Mouse (Mus musculus) stomach, embryonic 16.5 days (tissue): ENCODE measurements around the gene A830018L16Rik. TPM values are rescaled to one million over a fixed set of nuclear protein-coding genes. Genes with fewer than 3 reads are reported as not detected.
A peak's percentile ranks its signal among the peaks of the same experiment; 100 is the strongest.
"Not testable (repeated sequence)": the region's sequence is repeated elsewhere in the genome, so short reads cannot be mapped to it uniquely, and the experiment has no call there.

Source experiments
- ATAC-seq: fragments of 200-750 bp; cut with Nextera tagmentation; 2 replicates; pipeline ENCODE4 v1.8.0; 2017; ENCODE audit warnings: moderate number of reproducible peaks, moderate TSS enrichment; ENCODE audit not compliant: insufficient read depth, low FRiP score
- H3K27ac ChIP-seq: fragments of 300-500 bp; sonication (generic); 2 replicates; pipeline ENCODE4 v1.5.1; 2014; ENCODE audit warnings: low read length
- H3K27me3 ChIP-seq: fragments of 300-500 bp; sonication (generic); 2 replicates; pipeline ENCODE4 v1.6.1; 2014; ENCODE audit warnings: low read length, control low read depth, mixed read lengths; ENCODE audit not compliant: control insufficient read depth, insufficient read depth
- H3K36me3 ChIP-seq: fragments of 300-500 bp; sonication (generic); 2 replicates; pipeline ENCODE4 v1.6.1; 2014; ENCODE audit warnings: low read length; ENCODE audit not compliant: control insufficient read depth, insufficient read depth
- H3K4me1 ChIP-seq: fragments of 300-500 bp; sonication (generic); 2 replicates; pipeline ENCODE4 v1.6.1; 2014; ENCODE audit warnings: low read length, control low read depth, mixed read lengths; ENCODE audit not compliant: control insufficient read depth, insufficient read depth
- H3K4me2 ChIP-seq: fragments of 300-500 bp; sonication (generic); 2 replicates; pipeline ENCODE4 v1.6.1; 2014; ENCODE audit warnings: low read depth, low read length, mixed read lengths
- H3K4me3 ChIP-seq: fragments of 300-500 bp; sonication (generic); replicated peaks from 2 replicates; pipeline ENCODE4 v1.5.1; 2014; ENCODE audit warnings: mild to moderate bottlenecking, low read length
- H3K9ac ChIP-seq: fragments of 300-500 bp; sonication (generic); 2 replicates; pipeline ENCODE4 v1.6.1; 2014; ENCODE audit warnings: low read length
- H3K9me3 ChIP-seq: fragments of 300-500 bp; sonication (generic); replicated peaks from 2 replicates; pipeline ENCODE4 v1.6.1; 2016; ENCODE audit warnings: low read length, control low read depth; ENCODE audit not compliant: control insufficient read depth
- WGBS: fragments of 180-500 bp; shearing (Covaris S2); extraction: QIAGEN DNeasy Blood & Tissue Kit; methylation state at CpG from one replicate; pipeline ENCODE4 v1.1.7; 2014; 5-methylcytosine and 5-hydroxymethylcytosine counted together
- polyA plus RNA-seq: library from polyadenylated mRNA; unstranded; fragments of >200 nt; fragmentation: Nextera tagmentation; extraction: Ambion mirVana; gene quantifications from 2 replicates; pipeline ENCODE4 v1.2.1, GENCODE M21; 2015

The A830018L16Rik gene
- polyA plus RNA-seq, 1 experiment from 2014 or later = 12.9 TPM

DNA sequence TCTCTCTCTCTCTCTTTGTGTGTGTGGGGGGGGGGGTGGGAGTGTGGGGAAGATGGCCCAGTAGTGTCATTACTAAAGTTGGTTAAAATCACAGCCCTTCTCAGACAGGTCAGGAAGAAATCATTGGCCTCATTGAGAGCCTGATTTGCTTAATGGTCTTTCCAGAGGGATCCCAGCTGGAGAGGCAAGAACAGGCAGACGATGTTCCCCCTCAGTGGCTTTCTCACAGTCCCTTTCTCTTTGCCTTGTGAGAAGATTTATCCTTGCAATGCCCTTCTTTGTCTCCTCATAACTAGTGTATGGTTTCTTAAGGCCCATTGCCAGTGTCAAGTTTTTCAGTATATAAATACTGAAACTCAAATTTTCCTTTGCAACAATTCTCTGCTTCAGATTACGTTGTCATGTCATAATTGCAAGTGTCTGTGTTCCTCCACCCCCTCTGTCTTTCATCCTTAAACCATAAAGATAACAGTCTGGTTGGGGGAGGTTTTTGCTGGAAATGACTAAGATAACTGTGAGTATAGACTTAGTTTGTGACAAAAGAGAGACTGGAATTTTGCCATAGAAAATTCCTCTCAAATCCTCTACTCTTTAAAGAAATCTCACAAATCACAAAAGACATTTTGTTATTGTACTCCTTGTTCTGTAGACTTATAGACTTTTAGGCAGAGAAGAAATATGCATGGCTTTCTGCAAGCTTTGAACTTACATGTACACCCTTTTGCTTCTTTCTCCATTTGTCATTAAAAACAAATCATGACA is 595.1 kb downstream of the A830018L16Rik start:
- H3K4me1 ChIP-seq = no peaks in the 10 kb centered on the region
- peak overlapping the region; percentile 71 for H3K27ac ChIP-seq
- H3K9ac ChIP-seq = no peak overlapping the region
- H3K27me3 ChIP-seq = no peaks in the 10 kb centered on the region
- no peak overlapping the region for H3K4me2 ChIP-seq
- H3K4me3 ChIP-seq = no peak overlapping the region
- H3K36me3 ChIP-seq = no peaks in the 10 kb centered on the region
- WGBS = 21% methylated on average over 2 of the region's 2 CpGs
- H3K9me3 ChIP-seq = no peaks in the 10 kb centered on the region
- ATAC-seq = peak; percentile 77

DNA sequence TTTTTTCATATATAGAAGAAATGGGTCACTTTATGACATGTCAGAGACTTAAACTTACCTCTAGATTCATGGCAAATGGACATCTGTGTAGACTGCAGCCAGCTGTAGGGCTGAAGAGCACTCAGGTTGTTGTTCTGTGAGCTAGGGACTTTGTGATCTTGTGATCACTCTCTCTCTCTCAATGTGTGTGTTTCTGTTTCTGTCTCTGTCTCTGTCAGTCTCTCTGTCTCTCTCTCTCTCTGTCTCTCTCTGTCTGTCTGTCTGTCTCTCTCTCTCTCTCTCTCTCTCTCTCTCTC is 595.6 kb downstream of the A830018L16Rik start:
- Histone ChIP-seq H3K4me2 (no peak overlapping the region), H3K27me3 (no peaks in the 10 kb centered on the region), H3K9me3 (no peaks in the 10 kb centered on the region), H3K4me3 (no peak overlapping the region), H3K27ac (peak overlapping the region; percentile 71), H3K9ac (no peak overlapping the region), H3K36me3 (no peaks in the 10 kb centered on the region), H3K4me1 (no peaks in the 10 kb centered on the region)
- peak; percentile 72 for ATAC-seq

DNA sequence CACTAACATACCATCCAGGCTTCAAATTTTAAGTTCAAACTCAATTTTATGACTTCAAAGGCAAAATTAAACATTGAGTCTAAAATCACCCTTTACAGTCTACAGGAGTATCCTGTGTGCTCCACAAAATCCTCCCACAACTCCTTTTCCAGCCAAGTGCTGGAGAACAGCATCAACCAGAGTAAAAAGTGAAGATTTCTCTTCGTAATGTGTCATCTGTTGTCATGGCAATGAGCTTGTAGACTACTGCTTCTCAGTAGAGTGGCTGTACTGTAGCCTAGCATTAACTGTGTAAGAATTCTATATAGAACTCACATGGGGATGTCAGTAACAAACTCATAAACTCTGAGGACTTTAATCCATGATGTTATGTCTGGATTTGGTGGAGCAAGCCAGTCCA is 596.7 kb downstream of the A830018L16Rik start:
- Histone ChIP-seq H3K9ac (no peak overlapping the region), H3K4me1 (no peaks in the 10 kb centered on the region), H3K27me3 (no peaks in the 10 kb centered on the region), H3K9me3 (no peaks in the 10 kb centered on the region), H3K4me2 (no peak overlapping the region), H3K36me3 (no peaks in the 10 kb centered on the region), H3K27ac (0 out of 2 replicates have a peak overlapping the region, but pooled peaks have one; percentile 11), H3K4me3 (no peak overlapping the region)
- WGBS = 79% methylated on average over 1 of the region's 1 CpGs
- no peak for ATAC-seq

DNA sequence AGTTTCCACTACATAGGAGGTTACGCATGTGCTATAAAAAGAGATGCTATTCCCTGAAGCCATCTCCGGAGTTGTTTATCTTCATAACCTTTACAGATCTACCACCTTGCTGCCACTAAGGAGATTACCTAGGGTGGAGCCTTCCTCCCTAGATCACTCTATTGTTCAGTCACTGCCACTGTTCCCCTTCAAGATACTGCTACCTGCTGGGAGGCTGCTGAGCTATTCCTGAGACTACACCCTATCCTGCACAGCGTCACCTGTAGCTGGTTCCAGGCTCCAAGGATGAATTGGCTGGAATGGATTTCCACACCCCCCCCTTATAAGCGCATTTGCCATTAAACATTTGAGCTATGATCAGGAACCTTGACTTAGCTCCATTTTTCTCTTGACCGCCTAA is 606.7 kb downstream of the A830018L16Rik start:
- WGBS = 88% methylated on average over 5 of the region's 5 CpGs
- not testable (repeated sequence) for H3K27ac ChIP-seq

More for the DNA sequence above, 606.7 kb downstream of the A830018L16Rik start:
- ATAC-seq, H3K4me3 ChIP-seq, H3K9ac ChIP-seq, H3K27me3 ChIP-seq, H3K9me3 ChIP-seq, H3K4me1 ChIP-seq, H3K4me2 ChIP-seq, H3K36me3 ChIP-seq: not testable (repeated sequence)
